Mouse (Mus musculus): ENCODE results near the gene Tdg.
A peak's percentile ranks its signal among the peaks of the same experiment; 100 is the strongest.
"Not testable (repeated sequence)": the region's sequence is repeated elsewhere in the genome, so short reads cannot be mapped to it uniquely, and the experiment has no call there.

Tdg gene

DNA sequence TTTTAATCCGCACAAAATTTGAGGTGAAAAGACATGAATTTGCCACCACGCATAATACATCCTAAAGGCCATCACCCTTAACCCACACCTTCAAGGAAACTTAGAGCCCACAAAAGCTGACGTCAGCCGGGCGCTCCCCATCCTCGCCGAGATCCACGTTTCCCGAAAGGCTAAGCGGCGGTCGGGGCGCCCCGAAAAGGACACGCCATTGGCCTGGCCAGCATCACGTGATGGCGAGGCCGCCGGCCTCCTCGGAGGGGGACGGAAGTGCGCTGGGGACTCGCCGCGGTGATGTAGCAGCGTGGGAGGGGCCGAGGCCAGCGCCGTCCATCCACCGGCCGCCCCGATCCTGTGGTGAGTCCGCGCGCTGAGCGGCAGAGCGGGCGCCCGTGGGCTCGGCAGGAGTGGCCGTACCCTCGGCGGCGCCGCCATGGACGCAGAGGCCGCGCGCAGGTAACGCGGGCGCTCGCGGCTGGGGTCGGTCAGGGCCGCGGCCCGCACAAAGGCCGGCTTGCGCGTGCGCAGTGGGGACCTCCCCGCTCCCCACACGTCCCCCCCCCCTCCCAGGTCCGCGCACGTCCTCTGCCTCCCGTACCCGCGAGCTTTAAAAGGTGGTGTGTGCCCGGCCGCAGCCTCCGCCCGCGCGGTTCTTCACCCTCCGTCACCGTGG, at the start of gene Tdg:
Tdg (plus strand) TSS at position 243 of the 670 bp plus-strand sequence.
- ATAC-seq (ENCODE audit: low TSS enrichment): peak; percentile 82

DNA sequence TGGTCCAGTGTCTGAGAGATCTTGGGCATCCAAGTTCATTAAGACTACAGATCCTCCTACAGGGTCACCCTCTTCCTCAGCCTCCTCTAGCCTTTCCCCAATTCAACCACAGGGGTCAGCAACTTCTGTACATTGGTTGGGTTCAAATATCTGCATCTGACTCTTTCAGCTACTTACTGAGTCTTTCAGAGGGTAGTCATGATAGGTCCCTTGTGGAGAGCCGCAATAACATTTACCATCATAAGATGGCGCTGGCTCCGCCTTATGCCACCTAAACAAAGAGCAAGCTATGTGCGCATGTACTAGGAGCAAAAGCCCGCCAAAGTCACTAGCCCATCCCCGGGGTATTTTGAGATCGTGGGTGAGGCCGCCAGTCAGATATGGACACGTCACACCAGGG, 40.0 kb upstream of the Tdg start:
- ATAC-seq (ENCODE audit: low TSS enrichment): not testable (repeated sequence)

DNA sequence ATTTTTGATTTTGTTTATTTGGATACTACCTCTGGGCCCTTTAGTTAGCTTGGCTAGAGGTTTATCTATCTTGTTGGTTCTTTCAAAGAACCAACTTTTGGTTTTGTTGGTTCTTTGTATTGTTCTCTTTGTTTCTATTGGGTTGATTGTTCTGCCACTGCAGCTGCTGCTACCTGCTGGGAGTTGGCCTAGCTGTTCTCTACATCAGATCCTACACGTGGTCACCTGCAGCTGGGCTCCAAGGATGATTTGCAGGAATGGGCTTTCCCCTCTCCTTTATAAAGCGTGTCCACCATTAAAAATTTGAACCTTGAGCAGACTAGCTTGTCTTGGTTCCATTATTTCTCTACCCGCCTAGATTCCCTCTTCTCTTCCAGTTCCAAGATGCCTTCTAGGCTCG, 35.2 kb upstream of the Tdg start:
- not testable (repeated sequence) for ATAC-seq (ENCODE audit: low TSS enrichment)

DNA sequence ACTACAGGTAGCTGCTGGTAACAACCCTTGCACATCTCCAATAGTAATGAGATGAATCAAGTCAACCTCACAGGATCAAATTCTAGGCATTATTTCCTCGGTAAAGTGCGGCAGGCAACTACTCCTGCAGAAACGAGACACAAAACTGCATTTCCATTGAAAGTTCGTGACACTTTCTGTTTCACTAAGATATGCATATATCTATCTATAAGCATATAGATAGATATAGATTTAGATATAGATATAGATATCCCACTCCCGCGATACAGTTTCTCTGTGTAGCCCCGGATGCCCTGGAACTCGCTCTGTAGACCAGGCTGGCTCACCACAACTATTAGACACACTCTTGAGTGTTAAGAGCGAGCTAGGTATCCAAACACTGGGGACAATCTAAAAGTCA, 7.4 kb upstream of the Tdg start:
- ATAC-seq (ENCODE audit: low TSS enrichment): no peak

DNA sequence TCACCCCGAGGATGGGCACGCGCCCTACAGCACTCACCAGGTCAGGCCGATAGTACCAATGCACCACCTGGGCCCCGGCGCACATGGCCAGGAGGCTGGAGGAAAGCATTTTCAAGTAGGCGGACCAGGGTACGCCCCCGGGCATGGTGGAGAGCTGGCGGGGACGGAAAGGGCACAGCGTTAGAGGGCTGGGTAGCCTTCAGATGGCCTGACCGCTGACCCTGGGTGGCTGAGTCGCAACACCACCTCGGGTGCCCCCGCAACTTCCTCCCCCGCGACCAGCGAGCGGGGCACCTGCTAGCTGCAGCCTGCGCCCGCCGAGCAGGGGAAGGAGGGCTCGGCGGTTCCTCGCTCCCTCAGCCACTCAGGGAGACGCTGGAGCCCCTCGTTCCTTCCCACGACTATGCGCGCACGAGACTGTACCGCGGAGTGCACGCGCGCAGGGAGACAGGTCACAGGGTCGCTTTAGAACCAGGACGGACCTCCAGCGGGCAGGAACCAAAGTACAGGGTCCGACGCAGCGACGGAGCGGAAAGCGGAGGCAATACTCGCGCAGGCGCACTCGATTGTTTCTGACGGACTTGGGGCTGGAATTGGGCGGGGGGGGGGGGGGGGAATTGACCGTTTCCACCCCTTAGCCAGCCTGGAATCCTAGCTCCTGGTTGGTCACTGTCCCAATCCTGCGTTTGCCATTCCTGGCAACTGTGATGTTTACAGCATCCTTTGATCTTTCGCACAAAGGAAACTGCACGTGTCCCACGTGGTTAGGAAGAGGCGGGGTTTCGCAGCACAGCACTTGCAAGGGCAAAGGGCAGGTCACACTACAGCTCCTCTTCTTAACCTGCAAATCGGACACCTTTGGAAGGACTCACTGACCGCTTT, 6.7 kb upstream of the Tdg start, which contains the start of gene 1190007I07Rik:
1190007I07Rik (minus strand) TSS at position 558 of the 882 bp plus-strand sequence.
- ATAC-seq (ENCODE audit: low TSS enrichment): peak; percentile 85

DNA sequence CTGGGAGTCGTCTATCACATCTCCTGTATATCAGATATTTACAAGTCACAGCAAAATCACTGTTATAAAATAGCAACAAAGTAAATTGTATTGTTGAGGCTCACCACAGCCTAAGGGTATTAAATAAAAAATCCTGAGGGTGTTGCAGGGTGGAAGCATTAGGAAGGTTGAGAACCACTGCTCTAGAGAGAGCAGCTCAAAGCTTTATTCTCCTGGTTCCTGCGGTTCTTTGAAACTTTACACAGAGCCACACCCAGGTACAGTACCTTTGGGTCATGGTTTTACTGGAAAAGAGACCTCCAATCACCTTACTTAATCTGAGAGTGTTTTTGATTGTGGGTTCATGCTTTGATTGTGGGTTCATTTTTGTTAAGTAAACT, 6.1 kb upstream of the Tdg start:
- ATAC-seq (ENCODE audit: low TSS enrichment): not testable (repeated sequence)

DNA sequence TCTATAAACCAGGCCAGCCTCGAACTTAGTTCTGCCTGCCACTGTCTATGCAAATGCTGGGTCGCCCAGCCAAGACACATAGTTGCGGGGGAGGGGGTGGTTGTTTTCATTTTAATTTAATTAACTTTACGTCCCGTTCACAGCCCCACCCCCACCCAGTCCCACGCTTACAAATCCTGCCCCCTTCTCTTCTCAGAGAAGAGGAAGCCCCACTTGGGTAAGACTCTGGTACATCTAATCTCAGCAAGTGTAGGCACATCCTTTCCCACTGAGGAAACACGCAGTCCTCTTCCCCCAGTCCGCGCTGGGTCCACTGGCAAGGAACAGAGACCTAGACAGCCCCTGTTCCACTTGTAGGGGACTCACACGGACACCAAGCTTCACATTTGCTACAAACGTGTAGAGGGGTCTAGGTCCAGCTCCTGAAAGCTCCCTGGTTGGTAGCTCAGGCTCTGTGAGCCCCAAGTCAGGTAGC, 480 bp upstream of the Tdg start:
- ATAC-seq (ENCODE audit: low TSS enrichment): peak; percentile 18

DNA sequence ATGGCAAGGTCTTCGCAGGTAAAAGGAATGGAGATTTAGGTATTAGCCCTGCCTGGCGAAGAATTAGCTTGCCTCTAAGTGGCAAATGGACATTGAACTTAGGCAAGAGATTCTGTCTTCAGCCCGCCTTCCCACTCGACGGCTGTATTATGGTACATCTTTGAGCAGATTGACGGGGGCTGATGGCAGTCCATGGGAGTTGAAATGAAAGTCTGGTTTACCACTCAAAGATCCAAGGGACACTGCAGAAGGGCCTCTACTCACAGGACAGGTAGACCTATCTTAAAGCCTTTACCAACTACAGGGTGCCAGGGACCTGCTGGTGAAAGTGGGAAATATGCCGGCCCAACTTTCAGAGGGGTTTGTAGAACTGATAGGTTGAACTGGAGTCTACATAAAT, 869 bp downstream of the Tdg start:
- ATAC-seq (ENCODE audit: low TSS enrichment): no peak

DNA sequence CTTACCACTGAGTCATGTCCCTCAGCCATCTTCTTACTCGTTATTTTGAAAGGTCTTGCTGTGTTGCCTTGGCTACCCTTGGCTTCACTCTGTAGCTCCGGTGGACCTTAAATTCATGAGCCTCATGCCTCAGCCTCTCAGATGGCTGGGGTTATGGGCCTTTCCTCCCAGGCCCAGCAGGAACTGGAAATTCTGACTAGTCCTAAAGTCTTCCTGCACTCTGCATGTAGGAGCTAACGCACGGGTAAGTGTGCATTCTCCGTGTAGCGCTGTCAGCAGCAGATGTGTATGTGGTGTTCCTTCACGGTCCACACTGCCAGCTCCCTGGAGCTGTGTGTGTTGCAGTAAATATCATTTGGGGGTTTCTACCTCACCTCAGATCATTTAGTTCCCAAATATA, 1.5 kb downstream of the Tdg start:
- ATAC-seq (ENCODE audit: low TSS enrichment): no peak

DNA sequence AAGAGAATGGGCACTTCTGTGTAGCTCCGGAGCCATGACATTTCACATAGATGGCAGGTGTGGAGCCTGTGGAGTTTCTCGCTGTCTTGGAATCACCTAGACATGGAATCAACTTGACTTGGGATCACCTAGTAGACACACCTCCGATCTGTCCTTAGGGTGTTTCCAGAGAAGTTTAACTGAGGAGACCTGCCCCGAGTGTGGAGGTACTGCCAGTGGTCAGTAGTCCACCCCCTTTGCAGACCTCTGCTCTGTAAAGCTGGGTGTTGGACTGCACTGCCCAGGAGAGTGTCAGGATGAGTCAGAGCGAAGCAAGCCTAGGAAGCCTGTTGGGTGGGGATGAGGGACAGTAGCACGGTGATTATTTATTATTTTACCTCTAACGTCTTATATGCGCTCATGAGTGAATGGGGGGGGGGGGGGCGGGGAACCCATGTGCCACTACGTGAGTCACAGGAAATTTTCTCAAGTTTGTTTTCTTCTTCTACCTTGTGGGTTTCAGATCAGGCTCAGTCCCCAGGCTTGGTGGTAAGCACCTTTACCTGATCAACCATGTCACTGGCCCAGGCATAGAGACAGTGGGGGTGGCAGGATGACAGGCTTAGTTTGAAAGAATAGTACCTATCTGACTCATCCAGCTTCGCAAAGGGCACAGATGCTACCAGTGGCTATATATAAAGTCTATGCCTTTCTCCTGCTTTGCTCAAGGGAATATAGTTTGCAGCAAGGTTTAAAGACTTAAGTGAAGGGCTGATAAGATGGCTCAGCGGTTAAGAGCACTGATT, 3.1 kb downstream of the Tdg start:
- ATAC-seq (ENCODE audit: low TSS enrichment): no peak

DNA sequence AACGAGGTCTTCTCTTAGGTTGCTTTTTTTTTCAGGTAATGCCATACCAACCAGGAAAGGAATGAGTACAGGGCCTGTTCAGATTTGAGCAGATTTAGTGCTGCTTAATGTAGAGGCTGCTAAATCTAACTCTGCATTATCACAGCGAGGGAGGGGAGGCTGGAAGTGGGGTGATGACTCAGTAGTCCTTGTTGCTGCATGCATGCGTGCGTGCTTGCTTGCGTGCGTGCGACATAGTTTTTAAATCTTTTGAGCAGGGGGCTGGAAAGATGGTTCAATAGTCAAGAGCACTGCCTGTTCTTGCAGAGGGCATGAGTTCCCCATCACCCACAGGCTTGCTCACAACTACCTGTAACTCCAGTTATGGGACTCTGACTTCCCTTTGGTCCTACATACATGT, 4.7 kb downstream of the Tdg start:
- peak; percentile 13; the same call in 1 of the 2 replicates for ATAC-seq (ENCODE audit: low TSS enrichment)

DNA sequence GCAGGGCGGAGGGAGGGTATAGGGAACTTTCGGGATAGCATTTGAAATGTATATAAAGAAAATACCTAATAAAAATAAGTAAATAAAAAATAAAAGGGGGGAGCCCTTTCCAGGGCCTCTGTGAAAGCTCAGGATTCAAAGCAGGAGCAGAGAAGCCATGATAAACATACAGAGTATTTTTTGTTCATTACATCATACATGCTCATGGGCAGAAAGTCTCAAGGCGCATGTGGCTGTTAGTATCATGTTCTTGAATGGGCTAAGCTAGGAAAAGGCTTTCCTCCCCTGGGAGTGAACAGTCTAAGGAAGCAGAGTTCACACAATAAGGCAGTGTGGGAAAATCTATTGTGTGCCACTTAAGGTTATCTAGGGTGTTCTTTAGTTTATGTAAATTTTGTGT, 6.7 kb downstream of the Tdg start:
- ATAC-seq (ENCODE audit: low TSS enrichment): no peak

DNA sequence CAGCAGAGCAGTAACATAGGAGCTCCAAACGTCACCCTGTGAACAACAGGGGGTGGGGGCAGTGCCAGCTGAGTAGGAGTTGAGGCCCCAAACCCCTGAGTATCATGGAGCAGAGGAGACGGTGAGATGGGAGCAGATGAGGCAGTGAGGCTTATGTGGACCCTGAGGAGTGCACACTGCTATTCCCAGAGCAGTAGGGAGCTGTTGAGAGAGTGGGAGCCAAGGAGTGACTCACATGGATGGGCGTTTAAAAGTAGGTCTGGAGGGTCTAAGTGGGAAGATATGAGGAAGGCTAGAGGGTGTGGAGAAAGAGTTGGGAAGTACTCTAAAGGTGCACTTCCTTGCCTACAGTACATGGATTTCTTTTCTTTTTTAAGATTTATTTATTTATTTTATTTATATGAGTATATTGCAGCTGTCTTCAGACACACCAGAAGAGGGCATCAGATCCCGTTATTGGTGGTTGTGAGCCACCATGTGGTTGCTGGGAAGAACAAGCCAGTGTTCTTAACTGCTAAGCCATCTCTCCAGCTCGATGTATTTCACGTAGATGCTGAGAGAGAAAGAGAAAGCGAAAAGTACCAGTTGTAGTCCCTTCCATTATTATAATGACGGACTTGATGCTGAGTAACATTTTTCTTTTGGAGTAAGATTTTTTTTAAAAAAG, 9.5 kb downstream of the Tdg start:
- ATAC-seq (ENCODE audit: low TSS enrichment): peak; percentile 76

DNA sequence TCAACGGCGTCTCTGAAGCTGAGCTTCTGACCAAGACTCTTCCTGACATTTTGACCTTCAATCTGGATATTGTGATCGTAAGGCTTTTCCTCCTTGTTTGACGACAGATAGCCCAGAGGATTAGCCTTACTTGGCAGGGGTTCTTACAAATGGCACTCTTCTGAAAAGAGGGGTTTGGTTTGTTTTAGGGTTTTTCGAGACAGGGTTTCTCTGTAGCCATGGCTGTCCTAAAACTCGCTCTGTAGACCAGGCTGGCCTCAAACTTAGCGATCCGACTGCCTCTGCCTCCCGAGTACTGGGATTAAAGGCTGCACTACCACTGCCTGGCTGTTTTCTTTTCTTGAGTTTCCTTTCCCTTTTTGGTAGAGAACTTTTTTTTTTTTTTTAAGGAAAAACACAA, 11.9 kb downstream of the Tdg start:
- ATAC-seq (ENCODE audit: low TSS enrichment): no peak

DNA sequence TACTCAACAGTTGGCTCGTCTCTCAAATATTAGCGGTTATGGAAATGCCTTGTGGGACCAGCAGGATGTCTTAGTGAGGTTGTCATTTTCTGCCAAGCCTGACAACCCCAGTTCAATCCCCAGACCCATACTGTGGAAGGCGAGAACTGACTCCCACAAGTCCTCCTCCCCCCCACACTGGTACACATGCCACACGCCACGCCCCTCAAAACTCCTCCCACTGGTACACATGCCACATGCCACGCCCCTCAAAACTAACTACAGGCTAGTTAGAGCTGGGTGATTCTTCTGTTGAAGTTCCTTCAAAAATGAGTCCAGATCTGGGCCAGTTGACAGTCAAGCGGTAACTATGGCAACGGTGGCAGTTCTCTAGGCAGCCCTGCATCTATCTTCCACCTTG, 16.5 kb downstream of the Tdg start:
- peak; percentile 41; the same call in 1 of the 2 replicates for ATAC-seq (ENCODE audit: low TSS enrichment)

DNA sequence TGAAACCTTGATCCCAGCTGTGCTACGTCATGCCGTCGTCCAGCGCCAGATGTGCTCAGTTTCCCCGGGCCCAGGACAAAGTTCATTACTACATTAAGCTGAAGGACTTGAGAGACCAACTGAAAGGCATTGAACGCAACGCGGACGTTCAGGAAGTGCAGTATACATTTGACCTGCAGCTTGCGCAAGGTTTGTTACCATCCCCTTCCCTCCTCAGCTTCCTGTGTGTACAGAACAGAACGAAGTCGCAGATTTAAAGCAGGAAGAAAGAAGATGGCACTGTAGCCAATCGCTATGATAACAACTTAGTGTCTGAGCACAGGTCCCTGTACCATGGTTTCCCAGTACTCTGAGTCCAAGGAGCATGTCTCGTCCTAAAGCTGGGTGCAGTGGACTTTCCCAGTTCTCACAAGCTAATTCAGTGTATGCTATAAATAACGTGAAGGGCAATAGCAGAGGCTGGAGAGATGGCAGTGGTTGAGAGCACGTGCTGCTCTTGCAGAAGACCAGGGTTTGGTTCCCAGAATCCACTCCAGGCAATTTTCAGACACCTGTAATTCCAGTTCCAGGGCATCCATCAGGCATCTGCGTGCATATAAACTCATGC, 17.7 kb downstream of the Tdg start:
- ATAC-seq (ENCODE audit: low TSS enrichment): no peak

DNA sequence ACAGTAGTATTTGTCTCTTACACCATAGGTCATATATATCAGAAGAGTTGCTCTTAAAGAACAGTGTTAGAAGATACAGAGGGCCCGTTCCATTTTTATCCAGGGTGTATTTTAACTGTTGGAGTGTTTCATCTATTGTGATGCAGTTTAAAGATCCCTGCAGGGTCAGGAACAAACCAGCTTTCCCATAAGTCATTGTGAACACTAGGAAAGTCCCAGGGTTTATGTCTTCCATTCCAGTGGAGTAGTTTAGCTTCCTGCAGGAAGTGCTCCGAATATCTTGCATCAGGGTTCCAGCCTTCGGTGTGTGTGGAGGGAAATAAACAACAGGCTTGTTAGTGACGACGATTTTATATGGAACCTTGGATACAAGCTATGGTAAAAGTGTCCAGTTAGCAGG, 21.6 kb downstream of the Tdg start:
- no peak for ATAC-seq (ENCODE audit: low TSS enrichment)

DNA sequence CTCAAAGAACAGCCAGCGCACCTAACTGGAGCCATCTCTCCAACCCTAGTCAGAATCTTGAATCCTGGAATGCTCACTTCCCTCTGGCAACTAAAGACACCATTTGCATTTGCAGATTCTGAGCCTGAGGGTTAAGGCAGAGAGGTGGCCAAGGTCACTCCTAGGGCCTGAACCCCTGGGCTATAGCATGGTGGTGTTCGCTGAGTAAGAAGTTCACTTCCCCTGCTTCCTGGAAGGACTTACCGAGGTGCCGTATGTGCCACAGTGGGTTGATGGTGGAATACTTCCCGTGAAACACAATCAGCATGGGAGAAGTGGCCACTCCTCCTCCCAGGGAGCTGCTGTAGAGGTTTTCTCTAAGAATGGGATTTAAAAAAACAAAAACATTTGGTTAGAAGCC, 23.0 kb downstream of the Tdg start:
- no peak for ATAC-seq (ENCODE audit: low TSS enrichment)

DNA sequence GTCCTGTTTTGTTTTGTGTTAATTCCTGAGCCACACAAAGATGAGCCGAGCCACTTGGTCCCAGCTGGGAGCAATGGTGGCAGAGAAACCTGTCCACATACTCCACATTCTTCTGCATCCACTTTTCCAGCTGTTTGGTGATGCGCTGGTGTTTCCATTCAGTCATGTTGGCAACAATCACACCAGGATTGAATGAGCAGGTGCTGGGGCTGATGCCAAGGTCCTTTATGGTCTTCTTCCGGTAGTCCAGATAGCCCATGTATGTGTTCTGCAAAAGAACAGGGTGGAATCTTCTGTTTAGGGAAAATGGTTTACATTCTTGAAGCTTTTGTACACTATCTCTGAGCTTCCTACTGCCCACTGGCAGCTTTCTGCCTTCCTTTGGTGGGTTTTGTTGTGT, 25.0 kb downstream of the Tdg start:
- ATAC-seq (ENCODE audit: low TSS enrichment): no peak

DNA sequence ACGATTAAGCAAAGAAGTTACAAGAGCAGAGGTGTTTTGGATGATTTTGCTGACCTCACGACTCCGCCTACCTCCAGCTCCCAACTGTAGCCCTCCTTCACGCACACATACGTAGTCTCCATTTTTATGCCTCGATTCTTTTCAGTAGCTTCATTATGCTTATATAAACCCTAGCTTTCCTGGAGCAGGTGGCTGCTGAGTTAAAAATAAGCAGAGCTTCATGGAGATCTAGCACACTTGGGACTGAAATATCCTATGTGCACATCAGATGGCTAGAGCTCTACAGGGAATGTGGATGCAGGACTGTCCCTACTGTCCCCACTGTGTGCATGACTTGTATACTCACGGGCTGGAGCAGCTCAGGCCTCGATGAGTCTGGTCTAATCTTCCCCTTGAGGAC, 32.2 kb downstream of the Tdg start:
- ATAC-seq (ENCODE audit: low TSS enrichment): peak; percentile 86

DNA sequence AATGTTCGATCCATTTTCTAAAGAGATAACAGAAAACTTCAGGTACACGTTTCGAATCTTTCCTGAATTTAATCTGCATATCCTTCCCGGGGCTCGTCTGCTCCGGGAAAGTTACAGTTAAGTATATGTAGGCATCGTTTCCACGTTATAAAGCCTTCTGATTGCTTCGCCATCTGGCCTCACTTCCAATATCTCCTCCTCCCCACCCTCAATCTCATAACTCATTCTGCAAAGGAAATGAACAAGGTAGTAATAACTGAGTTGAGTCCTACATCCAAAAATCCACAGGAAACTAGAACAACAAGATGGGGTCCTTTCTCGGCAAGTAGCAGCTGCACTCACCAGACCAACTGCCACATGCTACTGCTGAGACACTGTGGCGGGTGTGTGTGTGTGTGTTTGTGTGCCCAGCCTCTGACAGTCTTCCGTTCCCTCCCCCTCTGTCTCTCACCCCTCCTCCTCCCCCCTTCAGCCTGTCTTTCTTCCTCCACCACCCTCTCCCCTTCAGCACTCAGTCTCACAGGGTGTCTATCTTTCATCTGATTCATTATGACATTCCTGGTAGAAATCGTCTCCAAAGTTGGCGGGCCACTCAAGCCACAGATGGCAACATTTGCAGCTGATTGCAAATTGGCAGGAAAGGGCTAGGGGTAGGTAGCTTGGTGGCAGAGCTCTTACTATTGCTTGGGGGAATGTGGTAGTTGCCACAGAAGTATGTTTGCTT, 32.8 kb downstream of the Tdg start:
- ATAC-seq (ENCODE audit: low TSS enrichment): peak; percentile 25
